Mouse (Mus musculus) CH12.LX (cell line): Measurements from ENCODE around the gene Map4k1.

Experiments used
- CTCF ChIP-seq, 2 experiments: IDR thresholded peaks in 1 of 2; conservative IDR thresholded peaks in 1 of 2; 2 replicates each; pipeline ENCODE4 v1.5.1; 2011 to 2012; ENCODE audit warnings: low read depth in 2 of 2, low read length in 2 of 2, improper control_type of control experiment in 1 of 2, inconsistent platforms in 1 of 2, mild to moderate bottlenecking in 1 of 2, moderate library complexity in 1 of 2
- MAFK ChIP-seq: IDR thresholded peaks from 2 replicates; pipeline ENCODE4 v1.6.1; 2011; ENCODE audit warnings: low read length, improper control_type of control experiment; ENCODE audit not compliant: insufficient replicate concordance
- MAX ChIP-seq: IDR thresholded peaks from 2 replicates; pipeline ENCODE4 v1.6.1; 2011; ENCODE audit warnings: low read length, improper control_type of control experiment
- MAZ ChIP-seq: IDR thresholded peaks from 2 replicates; pipeline ENCODE4 v1.6.1; 2012; ENCODE audit warnings: low read depth, mild to moderate bottlenecking, inconsistent platforms, low read length, improper control_type of control experiment, moderate library complexity
- MEF2A ChIP-seq: IDR thresholded peaks from 2 replicates; pipeline ENCODE4 v1.6.1; 2014; ENCODE audit warnings: low read depth, mild to moderate bottlenecking, inconsistent platforms, low read length, improper control_type of control experiment, borderline replicate concordance
- MXI1 ChIP-seq: IDR thresholded peaks from 2 replicates; pipeline ENCODE4 v1.6.1; 2011; ENCODE audit warnings: mild to moderate bottlenecking, low read depth, low read length, improper control_type of control experiment
- POLR2A ChIP-seq: IDR thresholded peaks from 2 replicates; pipeline ENCODE4 v1.6.1; 2011; ENCODE audit warnings: low read depth, mild to moderate bottlenecking, improper control_type of control experiment, low read length
- UBTF ChIP-seq: IDR thresholded peaks from 2 replicates; pipeline ENCODE4 v1.6.1; 2012; ENCODE audit warnings: low read depth, mild to moderate bottlenecking, inconsistent platforms, low read length, improper control_type of control experiment, moderate library complexity
- USF1 ChIP-seq: IDR thresholded peaks from 2 replicates; pipeline ENCODE4 v1.6.1; 2014; ENCODE audit warnings: low read depth, mild to moderate bottlenecking, inconsistent platforms, low read length, improper control_type of control experiment

- TF ChIP-seq MAX = no peak
- no peak for TF ChIP-seq MEF2A
- no peak for TF ChIP-seq MXI1
- TF ChIP-seq MAFK = no peak
- no peak for TF ChIP-seq UBTF
- TF ChIP-seq CTCF (conservative IDR thresholded peaks at IDR 0.05 in 1 of 2, IDR thresholded peaks at IDR 0.05 in 1 of 2; ENCODE audit: low read depth in 2 of 2, low read length in 2 of 2) = no peak
- TF ChIP-seq MAZ = no peak
- TF ChIP-seq USF1 = no peak
- no peak for TF ChIP-seq POLR2A
These were observed 61.8 kb downstream of the Map4k1 start for GRCm38 (mm10) chr7:29043674-29044057.
